Mouse (Mus musculus) spleen, adult 2 months (tissue): ENCODE results near the gene Brinp3.

ENCODE experiments used
- CTCF ChIP-seq: fragments of 200-500 bp; IDR thresholded peaks from 2 replicates; pipeline ENCODE4 v1.5.1; 2011; ENCODE audit warnings: mild to moderate bottlenecking, inconsistent platforms; ENCODE audit not compliant: insufficient read depth, insufficient read length, insufficient replicate concordance; ENCODE audit errors: extremely low read depth
- POLR2A ChIP-seq: fragments of 200-500 bp; IDR thresholded peaks from 2 replicates; pipeline ENCODE4 v1.6.1; 2011; ENCODE audit warnings: low read depth, low read length, inconsistent platforms

DNA sequence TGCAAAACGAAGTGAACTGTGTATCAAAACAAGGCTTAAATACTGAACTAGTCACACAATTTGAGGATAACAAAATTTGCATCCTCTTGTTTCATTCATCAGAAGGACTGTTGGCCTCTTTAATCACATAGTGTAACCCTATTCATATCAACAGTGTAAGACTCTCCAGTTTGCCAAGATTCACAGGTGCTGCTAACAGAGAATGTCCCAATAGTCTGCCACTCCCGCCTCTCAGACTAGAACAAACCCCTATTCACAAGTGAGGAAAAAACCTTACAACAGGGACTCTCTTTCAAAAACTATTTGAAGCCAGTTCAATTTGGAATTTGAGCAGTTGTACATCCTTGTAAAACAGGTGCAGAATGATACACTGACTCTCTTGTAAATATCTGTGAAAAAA, 349.5 kb downstream of the Brinp3 start:
- TF ChIP-seq CTCF = no peak
- no peak for TF ChIP-seq POLR2A
